Mouse (Mus musculus): Measurements from ENCODE around the gene Kif19a. TPM values are rescaled to one million over a fixed set of nuclear protein-coding genes. Genes with fewer than 3 reads are reported as not detected.

Kif19a gene
- 0.76 and 0.97 TPM in 2 replicates for polyA plus RNA-seq (2012; rRNA removed)

DNA sequence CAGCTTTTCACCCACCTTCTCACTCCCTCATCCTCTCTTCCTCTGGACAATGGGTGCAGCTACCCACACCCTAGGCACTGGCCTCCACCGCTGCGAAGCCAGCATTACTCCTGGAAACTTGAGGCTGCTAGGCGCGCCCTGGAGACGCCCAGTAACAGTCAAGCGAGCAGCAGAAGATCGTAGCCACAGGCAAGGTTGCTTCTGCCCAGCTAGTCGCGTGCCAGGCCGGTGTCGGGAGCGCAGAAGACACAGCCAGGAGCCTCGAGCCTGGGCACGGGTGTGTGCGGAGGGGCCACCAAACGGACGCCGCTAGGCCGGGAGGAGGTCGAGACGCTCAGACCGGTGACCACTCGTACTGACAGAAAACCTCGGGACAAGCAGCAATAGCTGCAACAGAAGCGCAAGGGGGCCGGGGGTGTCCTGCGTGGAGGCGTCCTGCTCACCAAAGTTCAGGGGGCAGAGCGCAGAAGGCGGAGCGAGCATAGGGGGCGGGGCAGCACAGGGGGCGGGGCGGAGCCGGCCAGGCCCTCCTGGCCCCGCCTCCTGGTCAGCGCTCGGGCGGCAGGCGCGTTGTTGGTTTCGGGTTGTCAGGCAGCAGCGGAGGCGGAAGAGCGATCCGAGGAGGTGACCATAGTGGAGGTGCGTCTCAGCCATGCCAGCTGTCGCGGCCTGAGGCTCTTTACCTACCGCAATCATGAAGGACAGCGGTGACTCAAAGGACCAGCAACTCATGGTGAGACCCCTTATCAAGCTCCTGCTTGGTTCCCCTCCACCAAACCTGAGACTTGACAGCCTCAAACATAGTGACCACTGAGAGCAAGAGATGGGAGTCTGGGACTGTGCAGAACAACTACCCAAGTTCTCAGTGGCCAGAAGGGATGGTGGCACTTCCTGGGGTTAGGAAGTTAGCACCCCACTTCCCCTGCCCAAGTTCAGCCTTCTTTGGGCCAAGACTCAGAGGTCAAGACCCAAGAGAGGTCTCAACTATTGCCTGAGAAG, at the start of gene Kif19a:
Gene Kif19a, plus strand, starts transcription at position 569 of the 999 bp plus-strand sequence.
- DNase-seq (ENCODE audit: low read depth): peak; percentile 66
- TF ChIP-seq POLR2A (IDR thresholded peaks at IDR 0.05; ENCODE audit: borderline replicate concordance, extremely low read depth, insufficient read depth, insufficient read length, poor library complexity, severe bottlenecking) (no peak), CTCF (IDR thresholded peaks at IDR 0.05; ENCODE audit: borderline replicate concordance, extremely low read depth, insufficient read depth, insufficient read length) (no peak)

DNA sequence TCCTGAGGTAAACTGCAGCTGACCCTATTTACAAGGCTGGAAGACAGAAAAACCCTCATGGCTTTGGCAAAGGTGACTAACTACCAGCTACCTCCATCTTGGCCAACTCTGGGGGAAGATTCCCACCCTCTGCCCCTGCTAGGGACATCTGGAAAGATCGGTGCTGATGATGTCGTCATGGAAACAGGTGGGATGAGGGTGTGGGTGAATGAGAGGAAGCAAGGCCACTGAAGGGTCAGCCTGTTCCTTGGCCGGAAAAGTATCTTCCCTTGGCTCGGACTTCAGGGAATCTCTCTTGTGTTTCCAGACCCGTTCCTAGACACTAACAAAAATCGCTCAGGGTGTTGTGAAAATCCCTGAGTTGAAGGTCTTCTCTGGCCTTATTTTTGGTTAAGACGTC, 49.7 kb upstream of the Kif19a start:
- no peak for DNase-seq (ENCODE audit: low read depth)
- TF ChIP-seq CTCF (IDR thresholded peaks at IDR 0.05; ENCODE audit: borderline replicate concordance, extremely low read depth, insufficient read depth, insufficient read length) (no peak), POLR2A (IDR thresholded peaks at IDR 0.05; ENCODE audit: borderline replicate concordance, extremely low read depth, insufficient read depth, insufficient read length, poor library complexity, severe bottlenecking) (no peak)

DNA sequence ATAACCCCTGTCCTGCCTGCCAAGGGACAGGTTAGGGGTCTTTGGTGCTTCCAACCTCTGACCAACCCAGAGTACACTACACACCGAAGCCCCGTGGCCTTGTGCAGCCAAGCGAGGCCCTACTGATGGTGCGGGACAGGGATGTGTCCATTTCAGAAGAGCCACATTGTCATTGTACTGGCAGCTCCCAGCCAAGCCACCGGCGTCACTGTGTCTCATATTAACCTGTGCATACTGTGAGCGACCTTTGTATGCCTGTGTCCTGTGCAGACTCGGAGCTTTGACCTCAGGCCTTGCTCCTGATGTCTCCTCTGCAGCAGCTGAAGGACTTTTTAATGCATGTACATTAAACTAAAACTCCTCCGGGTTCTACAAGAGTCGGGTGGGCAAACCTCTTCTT, 44.7 kb upstream of the Kif19a start:
- no peak for DNase-seq (ENCODE audit: low read depth)
- TF ChIP-seq CTCF (IDR thresholded peaks at IDR 0.05; ENCODE audit: borderline replicate concordance, extremely low read depth, insufficient read depth, insufficient read length) (no peak), POLR2A (IDR thresholded peaks at IDR 0.05; ENCODE audit: borderline replicate concordance, extremely low read depth, insufficient read depth, insufficient read length, poor library complexity, severe bottlenecking) (no peak)

DNA sequence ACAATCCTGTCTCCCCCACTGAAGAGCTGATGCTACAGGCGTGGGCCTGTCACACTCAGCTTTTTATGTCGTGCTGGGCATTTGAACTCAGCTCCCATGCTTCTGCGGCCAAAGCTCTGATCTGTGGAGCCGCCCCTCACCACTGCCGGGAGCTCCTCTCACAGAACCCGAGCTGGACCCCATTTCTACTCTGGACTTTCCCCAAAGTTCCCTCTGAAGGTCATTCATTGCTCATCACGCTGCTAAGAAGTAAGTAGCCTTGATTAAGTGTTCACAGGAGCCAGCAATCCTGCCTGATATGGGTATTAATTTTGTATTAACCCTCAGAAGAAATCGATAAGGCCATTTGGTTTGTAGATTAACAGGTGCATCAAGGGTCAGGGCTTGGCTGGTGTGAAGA, 42.8 kb upstream of the Kif19a start:
- no peak for TF ChIP-seq POLR2A (IDR thresholded peaks at IDR 0.05; ENCODE audit: borderline replicate concordance, extremely low read depth, insufficient read depth, insufficient read length, poor library complexity, severe bottlenecking)
- DNase-seq (ENCODE audit: low read depth): no peak

DNA sequence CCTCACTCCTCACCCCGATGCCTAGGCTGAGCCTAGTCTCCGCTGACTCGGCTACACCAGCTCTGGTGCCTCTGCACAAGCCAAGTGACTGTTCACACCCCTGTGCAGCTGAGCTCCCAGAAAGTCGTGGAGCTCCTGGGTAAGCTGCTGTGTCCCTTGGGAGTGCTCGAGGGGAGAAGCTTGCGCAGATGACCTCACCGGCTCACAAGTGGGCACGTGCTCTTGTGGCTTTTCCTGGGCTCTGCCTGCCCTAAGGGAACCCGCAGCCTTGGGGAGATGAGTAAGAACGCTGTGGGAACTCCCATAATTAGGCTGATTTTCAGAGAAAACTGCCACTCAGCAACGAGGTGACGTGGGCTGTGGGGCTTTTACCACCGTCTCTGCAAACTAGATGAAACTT, 42.2 kb upstream of the Kif19a start:
- no peak for DNase-seq (ENCODE audit: low read depth)
- TF ChIP-seq POLR2A (IDR thresholded peaks at IDR 0.05; ENCODE audit: borderline replicate concordance, extremely low read depth, insufficient read depth, insufficient read length, poor library complexity, severe bottlenecking) (no peak), CTCF (IDR thresholded peaks at IDR 0.05; ENCODE audit: borderline replicate concordance, extremely low read depth, insufficient read depth, insufficient read length) (no peak)

DNA sequence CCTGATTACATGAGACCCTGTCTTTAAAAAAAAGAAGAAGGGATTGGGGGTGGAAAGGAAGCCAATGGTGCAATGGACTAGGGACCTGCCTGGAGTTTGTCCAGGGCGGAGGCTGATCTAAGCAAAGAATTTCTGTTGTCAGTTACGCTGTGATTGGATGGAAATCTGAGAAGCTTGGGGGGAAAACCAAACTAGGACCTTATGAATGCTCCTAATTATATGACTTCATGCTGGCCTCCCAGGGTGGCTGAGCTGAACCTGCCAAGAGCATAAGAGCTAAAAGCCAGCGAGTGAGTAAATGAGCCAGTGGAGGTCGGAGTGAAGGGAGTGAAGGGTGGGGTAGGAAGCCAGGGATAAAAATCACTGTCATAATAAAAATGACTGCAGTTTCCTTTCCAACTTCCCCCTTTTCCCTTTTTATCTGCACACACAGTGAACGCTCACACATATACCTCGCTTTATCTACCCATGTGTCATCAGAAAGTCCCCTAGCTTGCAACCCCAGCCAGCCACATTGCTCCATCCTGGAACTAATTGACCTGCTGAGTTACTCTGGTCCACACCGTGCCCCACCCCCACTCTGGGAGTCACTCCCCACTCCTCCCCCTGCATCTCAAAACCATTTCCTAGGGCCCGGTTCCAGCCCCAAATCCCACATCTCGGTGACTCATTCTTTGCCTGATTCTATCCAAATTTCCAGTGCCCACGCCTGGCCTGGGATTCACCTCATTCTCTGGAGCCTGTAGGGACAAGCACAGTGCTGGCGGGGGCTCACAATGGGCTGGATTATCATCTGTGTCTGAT, 40.2 kb upstream of the Kif19a start:
- TF ChIP-seq POLR2A (IDR thresholded peaks at IDR 0.05; ENCODE audit: borderline replicate concordance, extremely low read depth, insufficient read depth, insufficient read length, poor library complexity, severe bottlenecking): no peak
- TF ChIP-seq CTCF (IDR thresholded peaks at IDR 0.05; ENCODE audit: borderline replicate concordance, extremely low read depth, insufficient read depth, insufficient read length): no peak
- peak; percentile 63 for DNase-seq (ENCODE audit: low read depth)

DNA sequence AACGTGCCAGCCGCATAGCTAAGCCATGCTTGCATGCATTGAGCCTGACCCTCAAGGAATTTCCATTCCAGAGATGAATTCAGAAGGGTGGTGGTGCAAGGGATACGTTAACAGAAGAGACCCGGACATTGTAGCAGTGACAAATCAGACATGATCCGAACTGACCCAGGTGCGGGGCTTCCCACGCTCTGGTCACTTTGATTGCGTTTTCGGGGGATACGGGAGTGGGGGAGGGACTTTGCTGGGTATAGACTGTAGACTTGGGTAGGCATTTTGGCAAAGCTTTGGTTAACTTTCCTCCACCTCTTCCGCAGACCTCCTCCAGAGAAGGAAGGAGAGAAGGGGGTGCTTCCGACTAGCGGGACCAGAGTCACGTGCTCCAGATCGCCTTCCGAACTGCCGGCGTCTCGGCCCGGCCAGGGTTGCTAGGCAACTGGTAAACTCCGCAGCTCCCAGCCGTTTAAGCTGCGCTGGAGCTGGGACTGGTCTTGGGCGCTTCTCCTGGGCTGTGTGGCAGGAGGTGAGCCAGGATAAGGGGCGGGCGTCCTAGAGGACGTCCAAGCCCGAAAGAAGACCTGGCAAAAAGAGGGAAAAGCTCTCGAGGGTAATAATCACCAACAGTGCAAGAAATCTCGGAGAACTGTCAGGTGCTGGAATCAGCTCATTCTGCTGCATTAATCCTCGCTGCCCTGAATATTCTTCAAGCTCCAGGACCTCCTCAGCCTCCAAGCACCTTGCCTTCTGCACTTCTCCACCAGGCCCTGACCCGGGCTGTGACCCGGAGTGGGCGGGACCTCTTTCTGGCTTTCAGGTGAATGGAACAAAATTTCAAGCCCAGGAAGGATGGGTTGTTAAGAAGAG, 38.0 kb upstream of the Kif19a start, which contains the start of gene Dnaic2:
Gene Dnaic2, plus strand, starts transcription at position 444 of the 861 bp plus-strand sequence.
- no peak for TF ChIP-seq POLR2A (IDR thresholded peaks at IDR 0.05; ENCODE audit: borderline replicate concordance, extremely low read depth, insufficient read depth, insufficient read length, poor library complexity, severe bottlenecking)
- TF ChIP-seq CTCF (IDR thresholded peaks at IDR 0.05; ENCODE audit: borderline replicate concordance, extremely low read depth, insufficient read depth, insufficient read length): no peak
- DNase-seq (ENCODE audit: low read depth): peak; percentile 91

DNA sequence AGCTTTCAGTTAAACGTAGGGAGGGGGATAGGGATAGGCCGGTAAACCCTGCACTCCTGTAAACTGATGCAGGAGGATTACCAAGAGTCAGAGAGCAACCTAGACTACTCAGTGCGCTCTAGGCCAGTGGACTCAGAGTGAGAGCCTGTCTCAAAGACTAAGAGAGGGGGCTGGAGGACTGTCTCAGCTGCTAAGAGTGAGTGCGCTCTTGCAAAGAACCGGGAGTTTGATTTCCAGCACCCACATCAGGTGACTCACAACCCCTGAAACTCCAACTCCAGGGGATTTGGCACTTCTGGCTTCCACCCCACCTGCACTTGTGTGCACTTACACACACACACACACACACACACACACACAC, 37.4 kb upstream of the Kif19a start:
- no peak for TF ChIP-seq POLR2A (IDR thresholded peaks at IDR 0.05; ENCODE audit: borderline replicate concordance, extremely low read depth, insufficient read depth, insufficient read length, poor library complexity, severe bottlenecking)
- no peak for TF ChIP-seq CTCF (IDR thresholded peaks at IDR 0.05; ENCODE audit: borderline replicate concordance, extremely low read depth, insufficient read depth, insufficient read length)
- DNase-seq (ENCODE audit: low read depth): no peak

DNA sequence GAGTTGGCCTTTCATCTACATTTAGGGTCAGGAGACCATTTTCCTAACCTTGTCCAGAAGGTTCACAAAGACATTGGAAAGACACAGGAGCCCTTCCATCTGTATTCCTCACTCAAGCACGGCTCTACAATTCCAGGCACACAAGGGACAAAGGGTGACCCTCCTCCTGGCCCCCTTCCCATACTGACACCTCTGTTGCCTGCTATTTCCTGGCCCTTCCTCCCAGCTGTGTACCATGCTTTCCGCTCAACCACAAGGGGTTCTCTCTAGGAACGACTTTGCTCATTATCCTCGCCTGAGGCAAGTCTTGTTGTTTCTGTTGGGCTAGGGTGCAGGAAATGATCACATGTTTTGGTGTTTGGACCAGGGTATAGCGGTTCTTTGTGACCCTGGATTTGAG, 36.9 kb upstream of the Kif19a start:
- DNase-seq (ENCODE audit: low read depth): no peak

DNA sequence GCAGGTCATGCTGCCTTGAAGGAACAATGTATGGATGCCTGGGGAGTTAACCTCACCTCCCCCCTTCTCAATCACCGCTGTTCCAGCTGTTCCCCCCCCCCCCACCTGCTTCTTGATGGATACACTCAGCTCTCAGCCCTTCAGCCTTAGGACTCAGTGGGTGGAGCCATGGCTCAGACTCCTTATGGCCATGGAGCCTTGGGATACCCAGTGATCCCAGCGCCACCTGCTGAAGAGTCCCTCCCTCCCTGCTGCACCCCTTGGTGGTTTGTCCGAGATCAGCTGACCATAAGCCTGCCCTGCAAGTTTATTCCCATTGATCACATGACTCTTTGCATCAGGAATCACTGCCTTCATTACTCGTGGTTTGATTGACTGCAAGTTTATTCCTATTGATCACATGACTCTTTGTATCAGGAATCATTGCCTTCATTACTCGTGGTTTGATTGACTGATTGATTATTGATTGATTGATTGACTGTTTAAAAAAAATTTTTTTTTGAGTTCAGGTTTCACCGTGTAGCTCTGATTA, 35.3 kb upstream of the Kif19a start:
- TF ChIP-seq CTCF (IDR thresholded peaks at IDR 0.05; ENCODE audit: borderline replicate concordance, extremely low read depth, insufficient read depth, insufficient read length): no peak
- no peak for TF ChIP-seq POLR2A (IDR thresholded peaks at IDR 0.05; ENCODE audit: borderline replicate concordance, extremely low read depth, insufficient read depth, insufficient read length, poor library complexity, severe bottlenecking)
- no peak for DNase-seq (ENCODE audit: low read depth)

More for the DNA sequence above, 36.9 kb upstream of the Kif19a start:
- TF ChIP-seq CTCF (IDR thresholded peaks at IDR 0.05; ENCODE audit: borderline replicate concordance, extremely low read depth, insufficient read depth, insufficient read length) (no peak), POLR2A (IDR thresholded peaks at IDR 0.05; ENCODE audit: borderline replicate concordance, extremely low read depth, insufficient read depth, insufficient read length, poor library complexity, severe bottlenecking) (no peak)

All from brain, embryonic 14.5 days (tissue).